Mouse (Mus musculus): ENCODE data around the gene Gm17268.

Gene Gm17268

DNA sequence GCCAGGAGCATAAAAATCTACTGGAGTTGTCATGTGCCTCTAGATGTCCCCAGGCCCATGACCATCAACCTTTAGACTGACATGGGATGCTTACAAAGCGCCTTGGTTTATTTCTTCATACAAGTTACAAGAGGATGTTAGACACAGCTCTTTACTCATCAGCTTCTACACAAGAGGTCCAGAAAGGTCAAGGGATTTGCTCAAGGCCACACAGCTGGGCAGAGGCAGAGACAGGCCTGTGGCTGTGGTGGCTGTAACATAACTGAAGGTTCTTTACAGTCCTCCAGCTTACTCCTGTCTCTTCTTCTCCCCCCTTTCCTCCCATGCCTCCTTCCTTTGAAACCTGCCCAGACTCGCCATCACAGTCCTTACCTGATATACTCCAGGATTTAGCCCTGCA, 8.2 kb downstream of the Gm17268 start:
- no peak for DNase-seq

DNA sequence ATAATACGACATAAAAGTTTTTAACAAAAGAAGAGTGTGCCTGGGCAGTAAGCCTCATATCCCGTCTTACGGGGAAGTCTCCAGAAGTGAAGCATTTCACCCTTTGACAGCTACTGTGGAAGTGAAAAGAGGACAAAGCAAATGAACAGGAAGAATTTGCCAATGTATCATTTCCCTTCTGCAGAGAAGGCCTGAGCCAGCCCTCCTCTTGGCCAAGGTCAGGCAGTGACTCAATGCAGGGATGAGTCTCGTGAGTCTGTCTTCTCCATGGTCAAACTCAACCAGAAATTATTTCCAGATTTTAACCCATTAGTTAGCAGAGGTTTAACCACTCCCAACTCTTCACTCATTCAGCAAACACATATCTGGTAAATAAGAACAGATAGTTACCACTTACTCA, 14.6 kb downstream of the Gm17268 start:
- no peak for DNase-seq

DNA sequence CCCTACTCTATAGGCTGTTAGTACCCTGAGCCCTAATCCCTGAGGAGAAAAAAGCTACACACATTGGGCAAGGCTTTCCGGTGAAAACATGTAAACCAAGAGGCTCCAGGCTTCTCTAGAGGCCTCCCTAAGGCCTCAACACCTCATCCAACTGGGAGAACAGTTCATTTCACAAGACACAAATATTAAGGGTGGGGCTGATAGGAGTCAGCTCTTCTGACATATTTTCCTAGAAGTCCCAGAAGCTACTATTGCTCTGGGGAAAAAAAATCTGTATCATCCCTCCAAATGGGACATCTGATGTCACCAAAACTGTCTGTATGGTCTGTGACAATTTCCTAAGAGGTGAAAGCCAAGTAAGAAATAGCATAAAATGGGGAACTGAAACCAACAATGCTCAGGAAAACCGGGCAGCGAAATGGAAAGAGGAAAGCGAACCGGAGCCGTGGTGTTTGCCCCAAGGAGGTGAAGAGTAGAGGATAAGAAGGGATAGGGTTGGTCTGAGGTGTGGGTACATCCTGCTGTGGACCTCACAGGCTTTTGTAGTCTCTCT, 15.8 kb downstream of the Gm17268 start:
- DNase-seq = no peak

- DNase-seq = no peak
These were observed 17.0 kb downstream of the Gm17268 start for GRCm38 (mm10) chr11:82021406-82021805.

GRCm38 (mm10) chr11:82019793-82020192, 18.6 kb downstream of the Gm17268 start:
- DNase-seq = no peak

GRCm38 (mm10) chr11:82019389-82019788, 19.0 kb downstream of the Gm17268 start:
- no peak for DNase-seq

- no peak for DNase-seq
These were observed 22.1 kb downstream of the Gm17268 start for GRCm38 (mm10) chr11:82016181-82016780.

DNA sequence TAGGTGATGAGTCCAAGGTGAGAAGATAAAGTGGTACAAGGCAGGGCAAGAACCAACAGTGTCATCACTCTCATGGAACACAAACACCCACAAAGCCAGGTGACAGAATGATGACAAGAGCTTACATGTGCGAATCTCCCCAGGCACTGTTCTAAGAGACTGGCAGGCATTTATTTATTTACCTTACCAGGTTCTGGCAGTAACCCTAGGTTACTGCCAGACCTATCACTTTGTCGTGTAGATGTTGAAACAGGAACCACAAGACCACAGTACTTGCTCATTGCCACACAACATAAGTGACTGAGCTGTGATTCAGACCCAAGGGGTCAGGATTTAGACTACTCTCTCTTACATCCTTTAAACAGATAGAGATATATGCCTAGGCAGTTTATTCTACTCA, 23.3 kb downstream of the Gm17268 start:
- no peak for DNase-seq

DNA sequence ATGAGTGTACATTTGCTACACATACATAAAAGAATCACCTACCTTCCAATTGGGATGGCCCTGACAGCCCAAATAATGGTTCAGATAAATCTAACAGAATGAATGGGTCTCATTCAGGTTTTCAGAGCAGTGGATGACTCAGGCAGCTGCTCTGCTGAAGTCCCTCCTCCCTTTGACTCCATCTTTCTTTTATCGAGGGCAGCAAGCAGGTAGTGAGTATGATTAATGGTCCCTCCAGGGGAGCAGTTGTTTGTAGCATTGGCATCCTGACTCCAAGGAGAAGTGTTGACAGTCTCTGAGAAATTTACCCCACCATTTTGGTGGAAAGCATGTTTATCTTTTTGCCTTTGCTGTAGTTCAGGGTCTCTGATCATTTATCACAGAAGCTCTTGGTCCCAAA, 24.6 kb downstream of the Gm17268 start:
- no peak for DNase-seq

- DNase-seq = no peak
These were observed 26.8 kb downstream of the Gm17268 start for GRCm38 (mm10) chr11:82011411-82012193.

GRCm38 (mm10) chr11:82010115-82010514, 28.2 kb downstream of the Gm17268 start:
- no peak for DNase-seq

DNA sequence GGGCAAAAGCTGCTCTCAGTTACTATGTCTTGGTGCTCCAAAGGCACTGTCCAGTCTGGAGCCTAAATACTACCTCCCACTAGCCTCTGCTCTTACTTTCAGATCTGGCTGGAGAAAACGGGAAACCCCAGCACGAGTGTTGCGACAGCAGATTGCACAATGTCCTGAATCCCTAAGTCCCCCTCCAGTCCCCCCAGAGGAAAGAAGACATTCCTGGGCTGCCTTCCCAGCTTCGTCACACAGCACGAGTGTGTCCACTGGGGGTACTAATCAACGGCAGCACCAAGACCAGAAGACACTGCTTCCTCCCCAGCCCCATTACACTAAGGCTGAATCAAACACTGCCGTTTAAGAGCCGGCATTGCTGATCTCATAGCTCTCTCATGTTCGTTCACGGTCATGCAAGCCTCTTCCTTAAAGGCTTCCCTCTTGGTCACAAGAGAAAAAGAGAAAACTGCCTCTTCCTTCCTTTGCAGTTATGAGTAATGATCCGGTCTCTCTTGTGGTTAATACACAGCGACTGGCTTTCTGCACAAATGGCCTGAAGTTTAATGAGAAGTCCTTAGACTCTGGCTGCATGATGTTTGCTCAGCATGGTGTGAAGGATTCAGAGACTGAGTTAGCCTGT, 31.5 kb downstream of the Gm17268 start:
- DNase-seq = no peak

GRCm38 (mm10) chr11:82004810-82005209, 33.6 kb downstream of the Gm17268 start:
- DNase-seq = no peak

- no peak for DNase-seq
These were observed 37.8 kb downstream of the Gm17268 start for GRCm38 (mm10) chr11:82000581-82000980.

- no peak for DNase-seq
These were observed 38.9 kb downstream of the Gm17268 start for GRCm38 (mm10) chr11:81999469-81999868.

DNA sequence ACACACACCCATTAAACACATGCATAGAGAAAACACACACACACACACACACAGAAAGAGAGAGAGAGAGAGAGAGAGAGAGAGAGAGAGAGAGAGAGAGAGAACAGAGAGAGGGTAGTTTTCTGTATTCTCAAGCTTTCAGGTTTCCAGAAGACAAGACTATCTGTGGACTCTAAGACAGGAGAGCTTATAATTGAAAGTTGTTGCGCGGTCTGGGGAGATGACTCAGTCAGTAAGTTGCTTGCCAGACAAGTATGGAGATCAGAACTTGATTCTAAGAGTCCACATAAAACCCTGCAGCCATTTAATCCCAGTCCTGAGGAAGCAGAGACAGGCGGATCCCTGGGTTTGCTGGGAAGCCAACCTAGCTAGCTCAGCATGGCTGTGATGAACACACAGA, 39.7 kb downstream of the Gm17268 start:
- DNase-seq = no peak

DNA sequence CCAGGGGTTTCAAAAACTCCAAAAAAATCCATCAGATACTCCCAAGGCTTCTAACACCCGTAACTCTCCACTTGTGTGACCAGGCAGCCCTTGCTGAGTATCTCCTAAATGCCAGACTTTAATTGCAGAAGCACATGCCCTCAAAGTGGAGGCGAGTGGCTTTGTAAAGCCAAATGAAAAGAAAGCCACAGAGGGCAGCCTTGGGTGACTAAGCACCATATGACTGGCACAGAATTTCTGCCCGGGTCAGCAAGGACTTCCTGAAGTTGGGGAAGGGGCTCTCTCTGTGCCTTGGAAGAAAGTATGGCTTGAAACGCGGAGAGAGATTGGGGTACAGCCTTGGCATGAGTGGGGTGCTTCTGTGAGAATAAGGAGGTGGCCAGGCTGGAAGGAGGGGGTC, 41.3 kb downstream of the Gm17268 start:
- DNase-seq = no peak

DNA sequence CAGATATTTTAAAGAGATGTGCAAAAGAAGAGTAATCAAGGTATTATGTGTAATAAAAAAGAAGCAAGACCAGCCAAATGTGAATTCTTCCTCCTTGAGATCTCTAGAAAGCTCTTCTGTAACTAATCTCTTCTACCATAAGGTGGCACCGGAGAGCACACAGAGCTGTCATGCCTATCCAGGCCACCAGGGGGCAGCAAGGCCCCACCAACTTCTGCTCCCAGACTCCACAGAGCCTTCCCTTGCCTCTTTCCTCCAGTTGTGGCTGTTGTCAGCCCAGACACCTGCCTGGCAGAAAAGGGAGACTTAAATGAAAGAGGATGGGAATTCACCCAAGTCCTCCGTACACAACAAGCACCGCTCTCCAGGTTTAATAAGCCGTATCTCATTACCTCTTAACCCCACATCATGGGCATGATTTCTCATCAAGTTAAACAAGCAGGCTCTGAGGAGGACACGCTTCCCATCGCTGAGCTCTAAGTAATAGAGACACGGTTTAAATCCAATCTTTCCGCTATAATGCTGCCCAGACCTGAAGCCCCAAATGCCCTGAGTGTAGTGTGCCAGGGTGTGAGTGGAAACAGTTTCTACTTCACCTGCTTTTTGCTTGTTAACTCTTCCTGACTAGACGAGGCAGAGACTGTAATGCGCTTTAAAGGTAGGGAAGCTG, 42.1 kb downstream of the Gm17268 start:
- DNase-seq = peak; percentile 69 to 76

DNA sequence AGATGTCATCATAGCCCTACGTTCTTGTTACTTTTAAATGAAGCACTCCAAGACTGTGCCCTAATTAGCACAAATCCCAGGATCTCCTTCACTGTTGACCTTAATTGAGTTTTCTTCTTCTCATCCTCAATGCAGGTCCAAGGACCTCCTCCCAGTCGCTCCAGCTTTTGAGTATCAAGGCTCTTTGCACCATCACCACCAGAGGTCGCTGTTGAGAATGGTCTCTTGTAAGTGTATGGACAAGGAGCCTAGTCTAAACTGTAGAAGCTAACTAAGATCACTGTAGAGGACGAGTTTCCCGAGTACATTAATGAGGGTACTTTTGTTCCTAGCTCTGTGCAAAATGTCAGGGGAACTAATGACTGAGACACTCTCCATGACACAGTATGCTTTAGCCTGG, 55.2 kb downstream of the Gm17268 start:
- peak; percentile 38 to 51 for DNase-seq

DNA sequence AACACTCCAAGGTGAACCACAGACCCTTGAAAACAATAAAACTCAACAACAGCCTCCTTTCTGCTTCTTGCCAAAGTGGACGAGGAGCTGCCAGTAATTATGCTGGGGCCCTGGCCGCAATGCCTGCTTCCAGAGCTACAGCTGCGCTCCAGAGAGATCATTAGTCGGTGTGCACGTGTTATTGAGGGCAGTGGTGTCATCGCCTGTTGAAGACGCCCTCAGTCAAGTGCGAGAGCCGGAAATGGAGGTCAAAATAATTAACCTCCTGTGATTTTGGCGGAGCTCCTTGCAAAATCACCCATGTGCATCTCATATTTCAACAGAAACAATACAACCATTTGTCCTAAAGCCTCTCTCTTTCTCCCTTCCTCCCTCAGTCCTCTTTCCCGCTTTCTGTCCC, 56.2 kb downstream of the Gm17268 start:
- no peak for DNase-seq
